Comparison of ENCODE assay signal across 19 mouse cellular contexts in genomic region chr4:145492132-145492531, GRCm38 (mm10). TPM values are rescaled to one million over a fixed set of nuclear protein-coding genes. Genes with fewer than 3 reads are reported as not detected.
DNase-seq lines count a peak whose midpoint lies in the region; TF ChIP-seq lines count a peak whose summit lies in the region.
"Had no signal": no experiment of that assay in that cellular context is flagged by ENCODE, and none has a peak within 500 bp of the region (broad histone marks: within the 10 kb centered on the region; RNA-seq: fewer than 3 reads in every experiment).

No protein-coding gene starts in this region.

- H3K36me3 ChIP-seq in ES-Bruce4 (ENCODE audit: control insufficient read depth, insufficient read depth, low read length, poor library complexity, severe bottlenecking), result no peaks in the 10 kb centered on the region
- H3K36me3 ChIP-seq: G1E had no signal

- TF ChIP-seq CTCF in ES-Bruce4 (IDR thresholded peaks at IDR 0.05; ENCODE audit: low read depth, low read length), result no peak

- H3K27me3 ChIP-seq in ES-Bruce4 (ENCODE audit: control insufficient read depth, insufficient read depth, low read length, poor library complexity, severe bottlenecking), result no peaks in the 10 kb centered on the region
- H3K27me3 ChIP-seq: CH12.LX, Patski had no signal

- no peak overlapping the region for H3K27ac ChIP-seq in ES-Bruce4 (ENCODE audit: insufficient read depth, low read length)

- no peaks in the 10 kb centered on the region for H3K4me1 ChIP-seq in ES-Bruce4 (ENCODE audit: control insufficient read depth, insufficient read depth, low read length)

- H3K9me3 ChIP-seq in ES-Bruce4 (replicated peaks; ENCODE audit: control insufficient read depth, insufficient read depth, low read length, poor library complexity, severe bottlenecking), result no peaks in the 10 kb centered on the region

- TF ChIP-seq EP300 in ES-Bruce4 (IDR thresholded peaks at IDR 0.05; ENCODE audit: insufficient read depth, low read depth, low read length), result peak; percentile 53; the same call in 1 of the 2 replicates

- no peak overlapping the region for H3K4me3 ChIP-seq in ES-Bruce4 (ENCODE audit: low read depth, low read length)

- DNase-seq in R1 (ENCODE audit: low read depth, low spot score), result peak; percentile 57
- DNase-seq in yolk sac, embryonic 10.5 days (ENCODE audit: low spot score), result no peak
- DNase-seq in right cerebral cortex, postnatal 36 days (ENCODE audit: low spot score in 2 of 2), result no peak
- DNase-seq: adrenal gland, adult 2 months; adrenal gland, adult 8-10 months; adrenal gland, postnatal 10 days; adrenal gland, postnatal 14 days; adrenal gland, postnatal 25 days; adrenal gland, postnatal 36 days; B cell, adult 2 months; cerebellum, adult 11 months; cerebellum, adult 11-12 months; cerebellum, adult 18-20 months; cerebellum, adult 2 months; cerebellum, adult 8-10 months had no signal

- no peak overlapping the region for H3K9ac ChIP-seq in ES-Bruce4 (ENCODE audit: low read depth, poor library complexity, severe bottlenecking)

- no peak for TF ChIP-seq POLR2A in ES-Bruce4 (IDR thresholded peaks at IDR 0.05; ENCODE audit: insufficient read depth, low read length)

RNA-seq across cellular contexts. Expression of gene Zfp990, which starts 18.4 kb away (rescaled TPM):
- polyA plus RNA-seq in ES-Bruce4 (2011; ENCODE audit: insufficient read depth, insufficient read length, low read depth, missing spikeins), result 19.0 and 30.5 TPM in 2 replicates
- polyA plus RNA-seq: adrenal gland, adult 2 months; cerebellum, adult 2 months had no signal
